ENCODE assay signal across 8 mouse cellular contexts in the genomic region with DNA sequence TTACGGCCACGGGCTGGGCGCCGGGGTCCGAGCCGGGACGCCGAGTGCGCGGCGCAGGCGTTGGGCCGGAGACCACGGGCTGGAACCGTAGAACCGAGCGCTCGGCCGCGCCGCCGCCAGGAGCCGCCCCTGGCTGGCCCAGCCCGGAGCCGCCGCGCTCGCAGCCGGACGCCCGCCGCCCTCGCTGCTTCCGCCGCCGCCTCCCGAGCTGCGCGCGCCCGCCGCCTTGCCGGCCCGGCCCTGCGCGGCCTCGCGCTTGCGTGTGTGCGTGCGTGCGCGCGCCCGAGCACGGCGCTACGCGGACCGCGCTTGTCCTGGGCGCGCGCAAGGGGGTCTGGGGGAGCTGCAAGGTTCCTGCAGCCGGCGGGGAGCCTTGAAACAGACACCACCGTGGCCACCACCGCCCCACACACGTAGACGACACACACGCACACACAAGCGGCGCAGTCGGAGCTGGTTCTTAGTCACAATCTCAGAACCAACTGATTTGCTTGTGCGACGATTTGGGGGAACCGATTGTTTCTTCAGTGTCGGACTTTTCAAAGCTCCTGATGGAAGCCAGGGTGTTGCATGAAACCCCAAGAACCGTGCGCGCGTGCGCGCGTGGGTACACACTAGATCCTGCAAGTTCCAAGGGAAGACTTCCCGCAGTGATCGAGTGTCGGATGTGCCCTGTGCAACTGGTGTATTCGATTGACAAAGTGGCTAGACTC. TPM values are rescaled to one million over a fixed set of nuclear protein-coding genes. Genes with fewer than 3 reads are reported as not detected.
DNase-seq lines count a peak whose midpoint lies in the region; ATAC-seq lines count a peak whose summit lies in the region.

A gene (minus strand): TSS at position 209 of the 713 bp plus-strand sequence.

- ATAC-seq in hindbrain, embryonic 13.5 days (ENCODE audit: low FRiP score) = peak; percentile 75

- H3K4me3 ChIP-seq in hindbrain, embryonic 13.5 days = peak within 1 kb of the TSS; percentile 78

- H3K4me1 ChIP-seq in hindbrain, embryonic 13.5 days (replicated peaks) = peaks cover 46% of the 10 kb centered on the region

- peaks cover 12% of the 10 kb centered on the region for H3K27me3 ChIP-seq in hindbrain, embryonic 13.5 days

- H3K9me3 ChIP-seq in hindbrain, embryonic 13.5 days = no peaks in the 10 kb centered on the region

- peak within 1 kb of the TSS; percentile 58 for H3K4me2 ChIP-seq in hindbrain, embryonic 13.5 days

- H3K36me3 ChIP-seq in hindbrain, embryonic 13.5 days = no peaks in the 10 kb centered on the region

- DNase-seq in Muller cell, postnatal 12 days (ENCODE audit: inconsistent ontology term) = peak; percentile 92
- DNase-seq in cerebellum, adult 9-10 months = peak; percentile 79
- peak; percentile 62 to 67 for DNase-seq in frontal cortex, postnatal 25 days (ENCODE audit: low spot score in 2 of 2)
- DNase-seq in layer of hippocampus, postnatal 36 days = peak; percentile 79 to 83
- DNase-seq in lung, postnatal 25 days (ENCODE audit: low spot score) = peak; percentile 76
- peak; percentile 73 for DNase-seq in retina, adult 2 months (ENCODE audit: low read depth, low spot score)
- peak; percentile 88 for DNase-seq in thymus, postnatal 25 days

- H3K27ac ChIP-seq in hindbrain, embryonic 13.5 days = peak within 1 kb of the TSS; percentile 91

- H3K9ac ChIP-seq in hindbrain, embryonic 13.5 days = peak within 1 kb of the TSS; percentile 97

- under 1% methylated on average over 88 of the region's 89 CpGs for WGBS in hindbrain, embryonic 13.5 days

RNA-seq across cellular contexts. Expression of the gene that starts here (rescaled TPM):
- polyA plus RNA-seq in hindbrain, embryonic 13.5 days (2015; fragmentation: Nextera tagmentation; extraction: Ambion mirVana) = 28.2 and 28.4 TPM in 2 replicates
- total RNA-seq in layer of hippocampus, postnatal 36 days (2021) = 10 to 100 TPM; 28.7 to 29.9 TPM

Comparison
In these comparisons a context has a peak if more than half of its experiments do, and no peak if none do; other contexts are left out.
1. Peak in every context shown above with its lines: DNase-seq, ATAC-seq, H3K4me3 ChIP-seq and H3K27ac ChIP-seq.